Mouse (Mus musculus): ENCODE data around the gene Gjb2. TPM values are rescaled to one million over a fixed set of nuclear protein-coding genes. Genes with fewer than 3 reads are reported as not detected.
"Not testable (repeated sequence)": the region's sequence is repeated elsewhere in the genome, so short reads cannot be mapped to it uniquely, and the experiment has no call there.

Gene Gjb2
- 2.2 and 2.9 TPM in 2 replicates for polyA plus RNA-seq (2012; rRNA removed)

DNA sequence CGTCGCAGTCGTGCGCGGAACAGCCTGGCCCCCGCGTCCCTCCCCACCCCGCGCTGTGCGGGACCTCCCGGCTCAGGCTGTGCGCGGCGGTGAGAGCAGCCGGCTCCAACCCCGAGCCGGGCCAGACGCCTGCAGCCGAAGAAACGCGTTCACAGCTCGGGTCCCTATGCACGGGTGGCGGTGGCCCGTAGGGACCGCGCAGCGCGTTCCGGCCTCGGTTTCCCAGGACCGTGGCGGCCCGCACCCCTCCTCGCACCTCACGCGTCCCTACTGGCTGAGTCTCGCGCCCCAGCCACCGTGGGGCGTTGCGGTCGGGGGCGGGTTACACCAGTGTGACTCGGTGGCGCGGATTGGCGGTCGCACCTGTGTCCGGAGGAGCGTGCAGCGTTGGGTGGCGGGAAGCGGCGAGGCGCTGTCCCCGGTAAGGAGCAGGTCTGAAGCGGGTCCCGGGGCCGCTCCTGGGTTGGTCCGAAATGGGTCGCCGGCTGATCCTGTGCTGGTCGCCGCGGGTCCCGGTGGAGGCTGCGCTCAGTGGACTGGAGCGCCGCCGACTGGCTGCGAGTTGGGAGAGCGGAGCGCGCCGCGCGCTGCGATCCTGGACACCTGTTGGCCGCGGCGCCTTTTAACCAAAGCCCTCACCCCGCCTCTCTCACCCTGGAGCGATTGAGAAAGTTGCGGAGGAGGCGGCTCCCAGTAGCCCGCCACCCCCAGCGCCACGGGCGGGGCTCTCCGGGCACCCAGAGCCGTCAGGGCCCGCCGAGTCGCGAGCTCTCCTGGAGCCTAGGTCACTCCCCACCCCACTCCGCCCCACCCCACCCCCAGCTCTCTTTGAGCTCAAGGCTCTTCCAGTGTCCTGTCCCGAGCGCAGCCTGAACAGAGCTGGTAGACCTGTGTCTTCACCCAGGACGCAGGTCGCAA is at the start of gene Gjb2:
TSS of gene Gjb2 (minus strand) at position 597 of the 918 bp plus-strand sequence.
- no peak for DNase-seq (ENCODE audit: low read depth)

DNA sequence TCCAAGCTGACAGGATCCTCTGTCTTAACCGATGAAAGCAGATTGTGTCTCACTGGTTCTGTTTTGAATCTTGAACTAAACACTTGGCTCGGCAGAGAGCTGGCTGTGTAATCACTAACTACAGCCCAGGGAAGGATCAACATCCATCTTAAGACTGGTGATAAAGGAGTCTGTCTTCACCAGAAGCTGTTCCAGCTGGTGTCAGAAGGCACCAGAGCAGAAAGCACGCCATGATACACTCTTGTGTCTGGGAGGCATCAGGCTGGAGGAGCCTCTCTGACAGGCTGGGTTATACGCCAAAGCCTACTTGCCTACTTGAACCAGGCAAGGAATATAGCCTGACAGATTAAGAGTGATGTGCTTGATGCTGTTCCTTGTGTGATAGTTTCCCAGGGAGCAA is 41.2 kb upstream of the Gjb2 start:
- no peak for DNase-seq (ENCODE audit: low read depth)

DNA sequence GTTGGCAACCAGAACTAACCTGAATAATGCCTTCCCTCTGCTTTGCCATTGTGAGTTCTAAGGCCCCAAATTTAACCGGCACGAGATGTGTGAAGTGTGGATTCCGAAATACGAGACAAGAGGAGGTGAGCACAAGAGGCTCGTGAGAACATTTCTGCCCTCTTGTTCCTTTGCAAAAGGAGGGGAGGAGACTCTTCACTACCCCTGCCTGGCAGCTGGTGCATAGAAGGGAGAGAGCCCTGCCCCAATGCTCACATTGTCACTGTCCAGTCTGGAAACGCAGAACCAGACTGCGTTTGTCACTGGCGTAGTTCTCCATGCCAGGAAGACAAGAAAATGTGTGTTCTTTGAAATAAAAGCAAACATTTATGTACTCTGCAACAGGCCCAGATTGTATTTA is 30.8 kb upstream of the Gjb2 start:
- no peak for DNase-seq (ENCODE audit: low read depth)

DNA sequence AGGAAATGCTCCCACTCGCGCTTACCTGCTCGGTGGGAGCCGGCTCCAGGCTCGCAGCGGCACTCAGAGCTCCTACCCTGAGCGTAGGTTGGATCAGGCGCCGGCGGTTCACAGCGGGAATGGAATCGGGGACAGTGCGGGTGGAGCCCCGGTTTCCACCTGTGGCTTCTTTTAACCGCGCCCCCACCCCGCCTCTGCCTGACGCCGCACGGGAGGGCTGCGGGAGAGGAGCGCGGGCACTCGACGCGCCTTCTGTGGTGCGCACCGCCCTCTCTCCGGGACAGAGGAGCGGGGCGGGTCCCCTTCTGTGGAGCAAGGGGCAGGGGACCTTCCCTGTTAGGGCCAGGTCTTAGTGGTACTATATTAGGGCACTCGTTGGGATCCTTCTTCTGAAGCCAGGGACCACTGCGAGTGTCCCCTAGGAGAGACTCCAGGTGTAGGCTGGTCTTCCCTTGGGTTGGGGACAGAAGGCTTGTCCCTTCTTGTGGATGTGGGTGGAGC is 28.7 kb upstream of the Gjb2 start, which contains the start of gene Gjb6:
TSS of gene Gjb6 (minus strand) at position 451 of the 501 bp plus-strand sequence.
- DNase-seq (ENCODE audit: low read depth) = no peak

DNA sequence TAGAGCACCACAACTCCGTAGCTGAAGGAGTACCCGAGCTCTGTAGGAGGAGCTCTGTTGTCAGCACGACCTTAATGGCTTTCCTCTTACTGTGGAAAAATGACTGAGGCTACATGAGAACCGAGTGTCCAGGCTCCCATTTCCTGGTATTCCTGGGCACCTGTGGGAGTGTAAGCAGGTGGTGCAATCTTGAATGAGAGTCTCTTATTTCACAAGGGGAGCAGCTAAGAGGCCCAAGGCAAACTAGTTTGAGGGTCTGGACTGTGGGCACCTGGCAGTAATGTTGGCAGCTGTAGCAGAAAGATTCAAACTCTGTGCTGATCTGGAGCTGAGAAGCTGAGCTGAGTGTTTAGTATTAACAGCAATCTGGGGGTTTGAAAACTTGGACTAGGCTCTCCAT is 22.9 kb upstream of the Gjb2 start:
- no peak for DNase-seq (ENCODE audit: low read depth)

DNA sequence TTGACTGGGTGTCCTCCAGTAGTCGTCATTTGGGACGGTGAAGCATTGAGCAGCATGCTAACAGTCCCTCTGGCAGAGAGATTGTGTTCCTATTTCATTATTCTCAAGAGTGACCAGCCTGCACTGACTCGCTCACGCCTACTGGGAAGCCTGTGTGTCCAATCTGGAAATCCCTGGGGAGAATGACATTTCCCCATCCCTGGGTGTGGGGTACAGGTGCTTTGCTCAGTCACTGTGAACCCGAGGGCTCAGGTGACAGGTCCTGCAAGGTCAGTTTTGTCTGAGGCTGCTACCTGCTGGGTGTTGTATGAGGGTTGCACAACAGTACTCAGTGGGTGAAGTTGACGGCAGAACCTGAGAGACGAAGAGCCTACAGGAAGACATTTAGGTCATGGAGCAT is 17.8 kb upstream of the Gjb2 start:
- DNase-seq (ENCODE audit: low read depth) = peak; percentile 96

DNA sequence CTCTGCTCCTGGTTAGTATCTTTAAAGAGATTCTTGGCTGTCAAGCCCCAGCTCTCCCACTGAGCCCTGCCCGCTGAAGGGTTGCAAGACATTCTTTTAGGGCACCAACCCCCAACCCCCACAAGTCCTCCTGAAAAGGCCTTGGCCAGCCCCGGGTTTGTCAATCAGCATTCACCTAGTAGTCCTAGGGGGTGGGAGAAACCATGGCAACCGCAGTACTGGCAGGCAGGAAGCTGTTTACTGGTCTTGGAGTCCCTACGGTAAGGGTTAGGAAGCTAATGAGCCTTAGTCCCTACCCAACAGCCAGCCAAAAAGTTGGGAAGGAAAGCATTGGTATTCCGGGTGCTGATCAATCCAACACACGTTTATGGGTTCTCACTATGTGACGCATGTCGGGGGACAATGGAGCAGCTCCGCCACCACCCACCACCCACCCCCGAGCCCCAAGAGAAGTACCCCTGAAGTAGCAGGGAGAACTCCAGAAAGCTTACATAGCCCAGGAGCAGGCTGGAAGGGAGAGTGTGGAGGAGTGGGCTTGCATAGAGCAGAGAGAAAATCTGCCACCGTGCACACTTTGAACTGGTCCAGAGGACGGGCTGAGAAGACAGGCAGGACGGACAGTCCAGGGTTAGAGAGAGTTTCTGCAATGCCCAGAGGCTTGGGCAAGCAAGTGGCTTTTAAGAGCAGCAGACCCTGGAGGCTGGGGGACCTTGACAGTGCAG is 11.5 kb upstream of the Gjb2 start, which contains the start of gene Gm4491:
TSS of gene Gm4491 (minus strand) at position 61 of the 722 bp plus-strand sequence.
- no peak for DNase-seq (ENCODE audit: low read depth)

DNA sequence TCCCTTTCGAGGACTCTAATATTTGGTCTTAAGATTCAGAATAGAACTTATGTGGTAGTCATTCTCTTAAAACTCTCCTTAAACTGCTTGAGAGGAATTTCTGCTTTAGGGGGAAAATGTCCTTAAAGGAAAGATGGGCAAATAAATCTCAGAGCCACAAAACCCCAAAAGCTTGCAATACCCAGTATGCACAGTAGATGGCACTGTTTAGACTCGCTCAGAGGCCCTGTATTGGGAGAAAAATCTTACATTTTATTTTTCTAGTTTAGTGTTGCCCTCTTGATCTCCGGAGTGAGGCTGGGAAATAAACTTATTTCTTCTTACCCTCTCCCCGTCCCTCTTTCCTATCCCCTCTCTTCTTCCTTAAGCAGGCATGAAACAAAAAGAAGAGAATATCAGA is 4.7 kb upstream of the Gjb2 start:
- no peak for DNase-seq (ENCODE audit: low read depth)

DNA sequence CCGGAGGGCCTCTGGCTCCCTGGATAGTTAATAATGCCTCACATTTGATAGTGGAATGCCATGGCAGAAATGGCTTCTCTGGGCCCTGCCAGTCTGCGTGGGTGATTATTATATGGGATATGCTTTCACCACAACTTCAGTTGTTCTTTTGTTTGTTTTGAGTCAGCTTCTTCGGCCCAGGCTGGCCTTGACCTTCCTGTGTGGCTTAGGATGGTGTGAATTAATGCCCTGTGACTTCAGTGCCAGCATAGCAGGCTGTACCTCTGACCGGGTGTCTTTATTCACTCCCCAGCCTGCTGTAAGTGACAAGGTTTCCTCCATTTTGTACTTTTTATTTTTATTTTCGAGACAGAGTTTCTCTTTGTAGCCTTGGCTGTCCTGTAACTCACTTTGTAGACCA is 3.4 kb upstream of the Gjb2 start:
- no peak for DNase-seq (ENCODE audit: low read depth)

DNA sequence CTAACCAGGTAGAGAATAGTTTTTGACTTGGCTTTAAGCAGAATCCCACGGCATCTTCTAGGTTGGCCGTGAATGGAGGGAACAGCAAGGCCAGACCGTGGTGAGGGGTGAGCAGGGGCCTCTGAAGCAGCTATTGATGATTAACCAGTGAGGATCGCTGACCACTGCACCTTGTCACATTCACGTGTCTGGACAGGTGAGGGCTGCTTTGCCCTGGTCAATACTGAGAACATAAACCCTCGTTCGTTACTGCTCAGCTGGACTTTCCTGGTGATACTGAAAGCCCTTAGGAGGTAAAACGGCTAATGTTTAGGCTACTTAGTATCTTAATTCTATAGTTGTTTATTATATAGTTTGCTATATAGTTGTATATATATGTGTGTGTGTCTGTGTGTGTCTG is 2.6 kb upstream of the Gjb2 start:
- no peak for DNase-seq (ENCODE audit: low read depth)

DNA sequence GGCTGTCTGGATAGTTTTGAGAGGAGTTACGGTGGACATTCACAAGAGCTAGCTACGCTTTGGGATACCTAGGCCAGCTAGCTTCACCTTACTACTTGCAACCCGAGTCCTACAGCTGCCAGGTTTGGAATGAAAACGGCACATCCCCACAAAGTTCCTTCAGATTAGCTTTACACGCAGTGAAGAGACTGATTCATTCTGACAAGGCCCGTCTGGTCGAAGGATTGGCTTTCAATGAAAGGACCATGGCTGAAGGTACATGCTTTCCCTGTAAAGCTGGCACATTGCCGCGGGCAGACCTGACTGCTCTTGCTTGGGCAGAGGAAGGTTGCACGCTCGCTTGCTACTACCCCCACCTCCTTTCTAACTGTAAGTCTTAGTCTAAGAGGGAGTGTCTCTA is 1.2 kb upstream of the Gjb2 start:
- DNase-seq (ENCODE audit: low read depth) = no peak

DNA sequence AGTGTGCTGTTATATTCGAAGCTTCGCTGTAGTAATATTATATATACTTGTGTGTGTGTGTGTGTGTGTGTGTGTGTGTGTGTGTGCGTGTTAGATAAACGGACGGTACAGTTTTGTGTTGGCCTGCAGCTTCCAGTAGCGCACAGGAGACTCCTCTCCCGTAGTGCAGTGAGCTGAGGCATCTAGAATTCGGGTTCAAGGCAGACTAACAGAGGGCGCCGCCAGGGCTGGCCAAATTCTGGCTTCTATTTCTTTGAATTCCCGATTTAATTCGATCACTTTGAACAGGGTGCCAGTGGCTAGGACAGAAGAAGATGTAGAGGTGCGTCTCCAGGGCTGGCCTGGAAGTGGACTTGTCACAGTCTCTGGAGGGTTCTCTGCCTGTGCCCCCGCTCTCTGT is 609 bp upstream of the Gjb2 start:
- DNase-seq (ENCODE audit: low read depth) = no peak

DNA sequence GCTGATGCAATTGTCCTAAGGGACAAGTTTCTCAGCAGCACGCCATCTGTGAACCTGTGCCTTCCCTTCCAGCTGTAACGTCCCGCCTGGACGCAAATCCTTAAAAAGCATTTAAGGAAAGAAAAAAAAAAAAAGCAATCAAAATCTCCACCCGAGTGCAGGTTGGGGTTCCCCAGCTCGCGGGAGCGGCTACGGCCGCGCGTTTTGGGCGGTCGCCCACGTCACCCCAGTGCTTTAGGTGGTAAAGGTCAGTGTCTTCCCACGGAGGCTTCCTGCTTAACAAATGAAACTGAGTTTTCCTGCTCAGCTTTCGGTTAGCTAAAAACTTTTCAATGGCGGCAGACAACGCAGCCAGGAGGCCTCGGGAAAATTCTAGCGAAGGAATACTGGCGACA is 794 bp downstream of the Gjb2 start:
- DNase-seq (ENCODE audit: low read depth) = no peak

DNA sequence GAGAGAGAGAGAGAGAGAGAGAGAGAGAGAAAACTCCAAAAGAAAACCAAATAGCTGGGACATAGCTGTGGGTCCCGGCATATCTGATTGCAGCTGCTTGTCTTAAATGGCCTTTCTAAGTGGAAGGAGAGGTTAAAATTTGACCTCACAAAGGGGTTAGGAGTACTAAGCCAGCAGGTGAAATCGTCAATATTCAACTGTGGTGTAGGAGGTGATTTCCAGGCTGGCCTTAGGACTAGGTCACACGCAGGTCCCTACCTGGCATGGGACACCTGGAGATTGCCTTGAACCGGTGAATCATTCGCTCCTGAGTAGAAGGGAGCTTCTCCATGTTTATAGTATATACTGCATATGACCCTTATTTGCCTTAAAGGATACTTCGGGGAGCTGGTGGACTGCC is 1.4 kb downstream of the Gjb2 start:
- no peak for DNase-seq (ENCODE audit: low read depth)

DNA sequence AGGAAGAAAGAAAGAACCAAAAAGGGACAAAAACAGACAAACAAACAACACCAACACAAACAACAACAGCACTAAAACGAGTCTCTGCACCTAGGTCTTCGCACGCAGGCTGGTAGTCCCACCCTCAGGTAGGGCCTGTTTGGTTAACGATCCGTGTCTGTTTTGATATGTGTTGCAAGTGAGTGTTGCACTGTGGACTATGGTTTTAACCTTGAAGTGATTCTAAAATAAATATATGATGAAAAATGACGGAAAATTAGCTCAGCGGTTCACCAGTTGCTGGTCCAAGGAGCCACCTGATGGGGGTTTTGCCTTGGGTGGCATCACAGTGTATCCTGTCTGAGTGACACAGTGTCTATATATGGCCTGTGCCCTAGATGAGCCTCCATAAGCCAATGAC is 2.9 kb downstream of the Gjb2 start:
- no peak for DNase-seq (ENCODE audit: low read depth)

DNA sequence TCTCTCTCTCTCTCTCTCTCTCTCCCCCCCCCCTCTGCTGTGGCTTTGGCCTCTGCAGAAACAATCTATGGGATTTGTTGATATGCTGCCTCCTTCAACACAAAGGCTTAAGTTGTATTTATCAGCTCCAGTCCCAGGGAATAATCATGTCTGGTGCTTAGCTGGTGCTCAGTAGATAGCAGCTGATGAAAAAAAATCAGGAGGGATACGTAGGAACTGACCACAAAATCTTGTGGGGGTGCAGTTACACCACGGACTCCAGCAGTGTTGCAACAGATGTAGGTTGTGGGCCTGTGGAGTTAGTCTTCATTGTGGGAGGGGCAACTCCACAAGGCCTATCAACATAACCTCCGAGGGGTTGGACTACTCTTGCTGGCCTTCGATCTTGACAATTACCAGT is 8.6 kb downstream of the Gjb2 start:
- DNase-seq (ENCODE audit: low read depth) = no peak

DNA sequence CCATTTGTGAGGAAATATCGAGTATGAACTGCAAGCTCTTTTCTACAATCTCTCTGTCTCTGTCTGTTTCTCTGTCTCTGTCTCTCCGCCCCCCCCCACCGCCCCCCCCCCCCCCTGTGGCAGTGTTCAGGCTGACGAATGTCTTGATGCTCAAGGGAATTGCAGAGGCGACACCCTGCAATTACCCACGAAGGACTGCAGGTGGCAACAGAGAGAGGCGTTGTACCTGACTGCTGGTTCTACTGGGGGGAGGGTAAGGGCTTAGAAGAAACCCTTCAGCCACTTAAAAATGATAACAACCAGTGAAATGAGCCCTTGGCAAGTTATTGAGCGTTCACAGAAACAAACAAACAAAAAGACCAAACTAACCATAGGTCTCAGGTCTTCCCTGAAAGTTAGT is 11.5 kb downstream of the Gjb2 start:
- DNase-seq (ENCODE audit: low read depth) = no peak

DNA sequence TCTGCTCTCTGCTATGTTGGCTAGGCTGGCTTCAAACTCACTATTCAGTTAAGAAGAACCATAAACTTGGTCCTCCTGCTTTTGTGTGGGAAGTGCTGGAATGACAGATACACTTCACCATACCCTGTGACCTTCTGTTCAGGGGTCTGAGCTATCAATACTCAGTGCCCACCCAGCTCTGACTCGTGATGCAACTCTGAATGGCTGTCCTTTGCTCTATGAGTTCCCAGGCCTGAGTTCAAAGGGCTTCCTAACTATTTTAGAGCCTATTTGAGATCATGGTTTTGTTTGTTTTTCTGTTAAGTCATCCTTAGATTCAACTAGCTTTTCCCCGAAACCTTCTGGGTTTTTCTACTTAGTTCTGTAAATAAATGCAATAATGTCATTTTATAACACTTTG is 14.5 kb downstream of the Gjb2 start:
- DNase-seq (ENCODE audit: low read depth) = no peak

DNA sequence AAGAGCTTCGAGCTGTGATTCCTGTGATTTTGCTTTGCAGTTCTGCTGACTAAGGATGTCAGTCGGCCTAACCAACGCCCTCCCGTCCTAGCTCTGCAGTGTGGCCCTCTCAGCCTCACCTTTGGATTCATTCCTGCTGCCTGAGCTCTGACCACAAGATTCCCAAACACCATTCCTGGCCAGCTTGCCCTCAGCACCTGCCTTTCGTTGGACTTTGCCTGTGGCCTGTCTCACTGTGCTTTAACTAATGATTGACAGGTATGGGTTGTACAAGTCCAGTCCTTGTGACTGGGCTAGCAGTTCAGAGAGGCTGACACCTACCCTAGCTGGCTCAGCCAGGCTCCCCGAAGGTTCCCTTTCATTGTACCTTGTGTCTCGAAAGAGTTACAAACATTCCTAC is 15.4 kb downstream of the Gjb2 start:
- DNase-seq (ENCODE audit: low read depth) = no peak

DNA sequence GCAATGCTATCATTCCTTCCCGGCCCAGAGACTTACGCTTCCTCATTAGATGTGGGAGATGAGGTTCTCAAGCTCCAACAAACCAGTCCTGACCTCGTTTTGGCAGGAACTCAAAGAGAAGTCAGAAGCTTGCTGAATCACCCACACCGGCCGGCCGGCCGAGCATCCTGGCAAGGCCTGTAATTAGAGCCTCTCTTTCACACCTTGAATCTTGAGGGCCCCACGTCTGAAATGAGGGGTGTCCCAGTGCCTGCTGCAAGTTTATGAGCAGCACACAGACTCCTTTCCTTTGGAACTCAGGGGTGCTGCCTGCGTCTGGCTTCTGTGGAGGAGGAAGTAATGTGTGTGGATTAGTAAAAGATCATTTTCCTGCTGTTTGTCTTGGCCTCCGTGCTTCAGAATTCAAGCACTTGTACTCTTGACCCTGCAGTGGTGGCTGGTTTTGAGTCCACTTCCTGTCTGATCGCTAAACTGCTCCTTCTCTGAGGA is 20.3 kb downstream of the Gjb2 start:
- DNase-seq (ENCODE audit: low read depth) = no peak

DNA sequence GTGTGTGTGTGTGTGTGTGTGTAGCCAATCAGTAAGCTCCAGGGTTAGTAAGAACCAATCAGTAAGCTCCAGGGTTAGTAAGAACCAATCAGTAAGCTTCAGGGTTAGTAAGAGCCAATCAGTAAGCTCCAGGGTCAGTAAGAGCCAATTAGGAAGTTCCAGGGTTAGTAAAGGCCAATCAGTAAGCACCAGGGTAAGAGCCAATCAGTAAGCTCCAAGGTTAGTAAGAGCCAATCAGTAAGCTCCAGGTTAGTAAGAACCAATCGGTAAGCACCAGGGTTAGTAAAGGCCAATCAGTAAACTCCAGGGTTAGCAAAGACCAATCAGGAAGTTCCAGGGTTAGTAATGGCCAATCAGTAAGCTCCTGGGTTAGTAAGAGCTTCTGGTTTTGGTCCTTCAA is 21.6 kb downstream of the Gjb2 start:
- DNase-seq (ENCODE audit: low read depth) = no peak

DNA sequence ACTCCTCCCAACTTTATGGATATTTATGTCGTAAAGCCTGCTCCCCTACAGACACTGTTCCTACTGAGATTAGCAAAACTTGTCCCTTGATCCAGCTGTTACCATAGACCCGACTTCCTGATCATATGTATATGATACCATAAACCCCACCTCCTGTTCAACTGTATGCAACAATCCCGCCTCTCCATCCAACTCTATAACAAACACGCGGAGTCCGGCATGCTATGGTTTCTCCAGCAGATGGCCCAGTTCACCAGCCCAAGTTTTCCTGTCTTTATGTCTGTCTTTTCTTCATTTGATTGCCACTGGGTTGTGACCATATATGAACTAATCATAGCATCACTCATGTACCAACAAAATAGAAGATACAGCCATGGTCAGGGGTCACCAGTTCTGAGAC is 29.0 kb downstream of the Gjb2 start:
- DNase-seq (ENCODE audit: low read depth) = no peak

DNA sequence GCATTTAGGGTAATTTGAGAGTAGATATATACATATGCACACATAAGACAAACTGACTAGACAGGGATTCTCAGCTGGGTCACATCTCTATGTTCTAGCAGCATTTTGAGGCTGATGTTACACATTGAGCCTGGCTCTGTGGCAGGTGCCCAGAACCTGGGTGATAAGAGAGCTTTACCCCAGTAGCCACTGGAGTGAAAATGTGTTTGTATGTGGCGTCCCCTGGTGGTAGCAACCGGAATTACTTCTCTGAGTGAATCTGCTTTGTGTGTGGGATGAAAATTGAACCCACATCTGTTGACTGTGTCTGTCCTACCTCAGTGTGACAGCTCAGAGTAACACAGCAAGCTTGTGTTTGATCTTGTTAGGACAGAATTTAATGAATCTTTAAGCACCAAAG is 34.6 kb downstream of the Gjb2 start:
- DNase-seq (ENCODE audit: low read depth) = not testable (repeated sequence)

Measured in gonadal fat pad, adult 2 months (tissue).